Mouse (Mus musculus): ENCODE measurements around the gene Spns2. TPM values are rescaled to one million over a fixed set of nuclear protein-coding genes. Genes with fewer than 3 reads are reported as not detected.

Spns2 gene
- polyA plus RNA-seq, 1 experiment: 3.2 TPM

GRCm38 (mm10) chr11:72408451-72409170 lies 81.1 kb downstream of the Spns2 start:
- H3K4me1 ChIP-seq (ENCODE audit: control insufficient read depth, insufficient read depth, insufficient read length, low read length): peaks cover 17% of the 10 kb centered on the region
- H3K4me3 ChIP-seq (ENCODE audit: insufficient read depth, low read depth, low read length): no peak overlapping the region
- H3K27ac ChIP-seq (replicated peaks; ENCODE audit: low read depth, low read length): no peak overlapping the region; the same call in 1 of the 2 replicates

- Histone ChIP-seq H3K4me3 (ENCODE audit: insufficient read depth, low read depth, low read length) (no peak overlapping the region), H3K4me1 (ENCODE audit: control insufficient read depth, insufficient read depth, insufficient read length, low read length) (peaks cover 14% of the 10 kb centered on the region), H3K27ac (replicated peaks; ENCODE audit: low read depth, low read length) (no peak overlapping the region)
These were observed 82.1 kb downstream of the Spns2 start for GRCm38 (mm10) chr11:72407574-72407973.

- Histone ChIP-seq H3K4me1 (ENCODE audit: control insufficient read depth, insufficient read depth, insufficient read length, low read length) (peaks cover 16% of the 10 kb centered on the region), H3K27ac (replicated peaks; ENCODE audit: low read depth, low read length) (no peak overlapping the region), H3K4me3 (ENCODE audit: insufficient read depth, low read depth, low read length) (no peak overlapping the region)
These were observed 82.6 kb downstream of the Spns2 start for GRCm38 (mm10) chr11:72407081-72407480.

GRCm38 (mm10) chr11:72406079-72406675 lies 83.5 kb downstream of the Spns2 start:
- no peak overlapping the region for H3K4me3 ChIP-seq (ENCODE audit: insufficient read depth, low read depth, low read length)
- H3K4me1 ChIP-seq (ENCODE audit: control insufficient read depth, insufficient read depth, insufficient read length, low read length): peaks cover 17% of the 10 kb centered on the region

GRCm38 (mm10) chr11:72405532-72405931 lies 84.2 kb downstream of the Spns2 start:
- H3K27ac ChIP-seq (replicated peaks; ENCODE audit: low read depth, low read length): no peak overlapping the region
- H3K4me1 ChIP-seq (ENCODE audit: control insufficient read depth, insufficient read depth, insufficient read length, low read length): peaks cover 18% of the 10 kb centered on the region
- no peak overlapping the region for H3K4me3 ChIP-seq (ENCODE audit: insufficient read depth, low read depth, low read length)

More at GRCm38 (mm10) chr11:72406079-72406675, 83.5 kb downstream of the Spns2 start:
- H3K27ac ChIP-seq (replicated peaks; ENCODE audit: low read depth, low read length): peak overlapping the region; percentile 46

- H3K27ac ChIP-seq (replicated peaks; ENCODE audit: low read depth, low read length): no peak overlapping the region
- H3K4me1 ChIP-seq (ENCODE audit: control insufficient read depth, insufficient read depth, insufficient read length, low read length): peaks cover 12% of the 10 kb centered on the region
- no peak overlapping the region for H3K4me3 ChIP-seq (ENCODE audit: insufficient read depth, low read depth, low read length)
These were observed 86.7 kb downstream of the Spns2 start for GRCm38 (mm10) chr11:72402969-72403368.

- no peak overlapping the region for H3K27ac ChIP-seq (replicated peaks; ENCODE audit: low read depth, low read length)
These were observed 87.7 kb downstream of the Spns2 start for GRCm38 (mm10) chr11:72402017-72402416.

More at GRCm38 (mm10) chr11:72402017-72402416, 87.7 kb downstream of the Spns2 start:
- peaks cover 17% of the 10 kb centered on the region for H3K4me1 ChIP-seq (ENCODE audit: control insufficient read depth, insufficient read depth, insufficient read length, low read length)
- H3K4me3 ChIP-seq (ENCODE audit: insufficient read depth, low read depth, low read length): no peak overlapping the region

Other genes starting within 250 kb of the Spns2 start
- gene Slc13a5, start 222.7 kb downstream of the Spns2 start, polyA plus RNA-seq (2012; ENCODE audit: insufficient read depth, insufficient read length, missing spikeins): not detected in 2 replicates
- 12.7 and 17.7 TPM in 2 replicates for gene Xaf1, start 188.3 kb downstream of the Spns2 start, polyA plus RNA-seq (2012; ENCODE audit: insufficient read depth, insufficient read length, missing spikeins)
- gene Fbxo39, start 175.5 kb downstream of the Spns2 start, polyA plus RNA-seq (2012; ENCODE audit: insufficient read depth, insufficient read length, missing spikeins): not detected in 2 replicates
- gene Tekt1, start 127.5 kb downstream of the Spns2 start, polyA plus RNA-seq (2012; ENCODE audit: insufficient read depth, insufficient read length, missing spikeins): not detected in 2 replicates
- gene Smtnl2, start 78.2 kb downstream of the Spns2 start, polyA plus RNA-seq (2012; ENCODE audit: insufficient read depth, insufficient read length, missing spikeins): 8.2 and 14.4 TPM in 2 replicates
- 0.99 TPM in 1 of 2 replicates, not detected in the other for gene Ggt6, start 54.4 kb downstream of the Spns2 start, polyA plus RNA-seq (2012; ENCODE audit: insufficient read depth, insufficient read length, missing spikeins)
- 23.2 and 24.3 TPM in 2 replicates for gene Mybbp1a, start 48.5 kb downstream of the Spns2 start, polyA plus RNA-seq (2012; ENCODE audit: insufficient read depth, insufficient read length, missing spikeins)
- not detected in 2 replicates for gene Spns3, start 60.6 kb upstream of the Spns2 start, polyA plus RNA-seq (2012; ENCODE audit: insufficient read depth, insufficient read length, missing spikeins)
- 22.8 and 29.9 TPM in 2 replicates for gene Ube2g1, start 117.4 kb upstream of the Spns2 start, polyA plus RNA-seq (2012; ENCODE audit: insufficient read depth, insufficient read length, missing spikeins)
- gene Ankfy1, start 200.1 kb upstream of the Spns2 start, polyA plus RNA-seq (2012; ENCODE audit: insufficient read depth, insufficient read length, missing spikeins): 8.8 and 9.6 TPM in 2 replicates

Measured in brown adipose tissue, adult 24 weeks (tissue).